Mouse (Mus musculus) myocyte (in vitro differentiated cells): ENCODE data around the gene Bex6.

ENCODE experiments used
- E2F4 ChIP-seq: IDR thresholded peaks from one replicate; pipeline ENCODE4 v1.6.1; 2011; ENCODE audit warnings: mild to moderate bottlenecking, control low read depth, moderate library complexity; ENCODE audit not compliant: insufficient read depth
- MAX ChIP-seq: IDR thresholded peaks from one replicate; pipeline ENCODE4 v1.6.1; 2011; ENCODE audit warnings: low read depth, mild to moderate bottlenecking, control low read depth
- MYOG ChIP-seq, 3 experiments: IDR thresholded peaks; one replicate each; pipeline ENCODE4 v1.6.1; 2011; ENCODE audit warnings: control low read depth in 2 of 3, low read depth in 2 of 3, mild to moderate bottlenecking in 2 of 3; ENCODE audit not compliant: insufficient read length in 2 of 3, control insufficient read depth in 1 of 3, insufficient read depth in 1 of 3
- POLR2A ChIP-seq: IDR thresholded peaks from one replicate; pipeline ENCODE4 v1.6.1; 2011; ENCODE audit warnings: low read depth, mild to moderate bottlenecking, control low read depth, moderate library complexity; ENCODE audit not compliant: insufficient read length
- POLR2AphosphoS2 ChIP-seq: IDR thresholded peaks from one replicate; pipeline ENCODE4 v1.6.1; 2011; ENCODE audit warnings: low read depth, control low read depth; ENCODE audit not compliant: insufficient read length
- REST ChIP-seq: IDR thresholded peaks from one replicate; pipeline ENCODE4 v1.6.1; 2011; ENCODE audit warnings: mild to moderate bottlenecking, control low read depth, moderate library complexity; ENCODE audit not compliant: insufficient read depth, insufficient read length
- SRF ChIP-seq: IDR thresholded peaks from one replicate; pipeline ENCODE4 v1.6.1; 2011; ENCODE audit warnings: low read depth; ENCODE audit not compliant: control insufficient read depth, insufficient read length
- TCF12 ChIP-seq: IDR thresholded peaks from one replicate; pipeline ENCODE4 v1.6.1; 2011; ENCODE audit warnings: mild to moderate bottlenecking, control low read depth; ENCODE audit not compliant: poor library complexity, insufficient read depth, severe bottlenecking
- USF1 ChIP-seq: IDR thresholded peaks from one replicate; pipeline ENCODE4 v1.6.1; 2011; ENCODE audit warnings: low read depth, mild to moderate bottlenecking, control low read depth, moderate library complexity

- TF ChIP-seq POLR2A, result no peak
- no peak for TF ChIP-seq MAX
- no peak for TF ChIP-seq POLR2AphosphoS2
- no peak for TF ChIP-seq TCF12
- TF ChIP-seq E2F4, result no peak
- TF ChIP-seq USF1, result no peak
- no peak for TF ChIP-seq REST
- TF ChIP-seq SRF, result no peak
- TF ChIP-seq MYOG (IDR thresholded peaks at IDR 0.05; ENCODE audit: control insufficient read depth in 1 of 3, insufficient read depth in 1 of 3, insufficient read length in 2 of 3, low read depth in 2 of 3), result no peak
Observed at GRCm38 (mm10) chr16:32190011-32190441, 10.4 kb downstream of the Bex6 start.
